Mouse (Mus musculus) lung, embryonic 16.5 days (tissue): ENCODE measurements around the gene Zfp595. TPM values are rescaled to one million over a fixed set of nuclear protein-coding genes. Genes with fewer than 3 reads are reported as not detected.
A peak's percentile ranks its signal among the peaks of the same experiment; 100 is the strongest.
"Not testable (repeated sequence)": the region's sequence is repeated elsewhere in the genome, so short reads cannot be mapped to it uniquely, and the experiment has no call there.

Experiments used
- ATAC-seq: fragments of 200-750 bp; cut with Nextera tagmentation; 2 replicates; pipeline ENCODE4 v1.8.0; 2017; ENCODE audit warnings: low read depth, mild to moderate bottlenecking, moderate library complexity
- H3K27ac ChIP-seq: fragments of 300-500 bp; sonication (generic); 2 replicates; pipeline ENCODE4 v1.5.1; 2014; ENCODE audit warnings: mild to moderate bottlenecking, control low read depth, low read length
- H3K27me3 ChIP-seq: fragments of 300-500 bp; sonication (generic); 2 replicates; pipeline ENCODE4 v1.6.1; 2014; ENCODE audit warnings: low read depth, low read length, mixed read lengths; ENCODE audit not compliant: control insufficient read depth, insufficient read depth
- H3K36me3 ChIP-seq: fragments of 300-500 bp; sonication (generic); 2 replicates; pipeline ENCODE4 v1.6.1; 2014; ENCODE audit warnings: low read length; ENCODE audit not compliant: control insufficient read depth, insufficient read depth
- H3K4me1 ChIP-seq: fragments of 300-500 bp; sonication (generic); replicated peaks from 2 replicates; pipeline ENCODE4 v1.6.1; 2014; ENCODE audit warnings: low read length, mixed read lengths; ENCODE audit not compliant: control insufficient read depth, insufficient read depth
- H3K4me2 ChIP-seq: fragments of 300-500 bp; sonication (generic); 2 replicates; pipeline ENCODE4 v1.6.1; 2014; ENCODE audit warnings: low read depth, low read length, control low read depth
- H3K4me3 ChIP-seq: fragments of 300-500 bp; sonication (generic); 2 replicates; pipeline ENCODE4 v1.5.1; 2014; ENCODE audit warnings: mild to moderate bottlenecking, low read length, control low read depth
- H3K9ac ChIP-seq: fragments of 300-500 bp; sonication (generic); 2 replicates; pipeline ENCODE4 v1.6.1; 2014; ENCODE audit warnings: low read length, control low read depth
- H3K9me3 ChIP-seq: fragments of 300-500 bp; sonication (generic); 2 replicates; pipeline ENCODE4 v1.6.1; 2016; ENCODE audit warnings: low read length; ENCODE audit not compliant: control insufficient read depth
- WGBS: fragments of 180-500 bp; shearing (Covaris S2); extraction: QIAGEN DNeasy Blood & Tissue Kit; methylation state at CpG from one replicate; pipeline ENCODE4 v1.1.7; 2014; 5-methylcytosine and 5-hydroxymethylcytosine counted together
- polyA plus RNA-seq: library from polyadenylated mRNA; unstranded; fragments of >200 nt; fragmentation: Nextera tagmentation; extraction: Ambion mirVana; gene quantifications from 2 replicates; pipeline ENCODE4 v1.2.1, GENCODE M21; 2015

The Zfp595 gene
- polyA plus RNA-seq, 1 experiment from 2014 or later, result 2.3 TPM

GRCm38 (mm10) chr13:67305822-67306672, 26.3 kb downstream of the Zfp595 start, which contains the start of gene Zfp457:
Gene Zfp457 (minus strand): TSS chr13:67306485.
- Histone ChIP-seq H3K9ac (peak within 1 kb of the TSS; percentile 73), H3K27ac (0 out of 2 replicates have a peak within 1 kb of the TSS, but pooled peaks have one; percentile 25), H3K4me2 (peak within 1 kb of the TSS; percentile 76), H3K36me3 (no peaks in the 10 kb centered on the region), H3K4me3 (peak within 1 kb of the TSS; percentile 82), H3K4me1 (0 out of 2 replicates have a peak, but pooled peaks cover 2% of the 10 kb centered on the region), H3K27me3 (no peaks in the 10 kb centered on the region), H3K9me3 (no peaks in the 10 kb centered on the region)
- WGBS, result 9% methylated on average over 16 of the region's 16 CpGs
- peak; percentile 99 for ATAC-seq

GRCm38 (mm10) chr13:67278314-67278713, 54.1 kb downstream of the Zfp595 start, which contains the start of gene Zfp458:
Gene Zfp458 (minus strand): TSS chr13:67278466.
- ATAC-seq, result peak; percentile 47
- Histone ChIP-seq H3K27ac (no peak within 1 kb of the TSS), H3K4me2 (0 out of 2 replicates have a peak within 1 kb of the TSS, but pooled peaks have one; percentile 25), H3K36me3 (no peaks in the 10 kb centered on the region), H3K27me3 (no peaks in the 10 kb centered on the region), H3K4me3 (peak within 1 kb of the TSS; percentile 18; the same call in 1 of the 2 replicates), H3K9ac (no peak within 1 kb of the TSS), H3K9me3 (no peaks in the 10 kb centered on the region), H3K4me1 (no peaks in the 10 kb centered on the region)
- WGBS, result 40% methylated on average over 7 of the region's 7 CpGs

- not testable (repeated sequence) for H3K36me3 ChIP-seq, H3K9me3 ChIP-seq, H3K27ac ChIP-seq, H3K4me1 ChIP-seq, H3K27me3 ChIP-seq
- peak; percentile 51 for ATAC-seq
- 34% methylated on average over 8 of the region's 9 CpGs for WGBS
- Histone ChIP-seq H3K4me3 (peak overlapping the region; percentile 80), H3K9ac (peak overlapping the region; percentile 83), H3K4me2 (peak overlapping the region; percentile 74)
These were observed 62.8 kb downstream of the Zfp595 start for GRCm38 (mm10) chr13:67269383-67270065.

GRCm38 (mm10) chr13:67268568-67269369, 63.6 kb downstream of the Zfp595 start:
- no peaks in the 10 kb centered on the region for H3K27me3 ChIP-seq
- peak overlapping the region; percentile 83 for H3K9ac ChIP-seq
- ATAC-seq, result peak; percentile 99
- 6% methylated on average over 18 of the region's 18 CpGs for whole genome bisulfite sequencing
- H3K36me3 ChIP-seq, result no peaks in the 10 kb centered on the region
- H3K4me1 ChIP-seq, result peaks cover 3% of the 10 kb centered on the region; the same call in 1 of the 2 replicates
- H3K4me3 ChIP-seq, result peak overlapping the region; percentile 80
- H3K4me2 ChIP-seq, result peak overlapping the region; percentile 74
- 0 out of 2 replicates have a peak, but pooled peaks cover 7% of the 10 kb centered on the region for H3K9me3 ChIP-seq
- 0 out of 2 replicates have a peak overlapping the region, but pooled peaks have one; percentile 49 for H3K27ac ChIP-seq

Other genes with a start within 250 kb of the Zfp595 start
- gene Zfp708, start 234.6 kb downstream of the Zfp595 start, polyA plus RNA-seq, result 4.7 and 5.5 TPM in 2 replicates
- 3.3 and 3.4 TPM in 2 replicates for gene Gm28557, start 224.0 kb downstream of the Zfp595 start, polyA plus RNA-seq
- 0.11 and 0.46 TPM in 2 replicates for gene Rslcan18, start 216.3 kb downstream of the Zfp595 start, polyA plus RNA-seq
- 2.0 and 2.3 TPM in 2 replicates for gene Zfp759, start 210.9 kb downstream of the Zfp595 start, polyA plus RNA-seq
- 8.5 and 9.7 TPM in 2 replicates for gene Rsl1, start 159.4 kb downstream of the Zfp595 start, polyA plus RNA-seq
- gene Zfp455, start 138.1 kb downstream of the Zfp595 start, polyA plus RNA-seq, result 1.8 and 2.6 TPM in 2 replicates
- 1.9 and 2.0 TPM in 2 replicates for gene Zfp458, start 54.1 kb downstream of the Zfp595 start, polyA plus RNA-seq
- gene Zfp457, start 26.1 kb downstream of the Zfp595 start, polyA plus RNA-seq, result 0.75 and 0.85 TPM in 2 replicates
- 0.62 and 0.87 TPM in 2 replicates for gene Gm28044, start 28.0 kb upstream of the Zfp595 start, polyA plus RNA-seq
- gene Zfp953, start 28.0 kb upstream of the Zfp595 start, polyA plus RNA-seq, result 1.1 and 1.3 TPM in 2 replicates
- 0.35 and 1.0 TPM in 2 replicates for gene Gm28041, start 43.2 kb upstream of the Zfp595 start, polyA plus RNA-seq
- gene Zfp456, start 43.2 kb upstream of the Zfp595 start, polyA plus RNA-seq, result 1.6 and 2.0 TPM in 2 replicates
- gene Zfp429, start 67.2 kb upstream of the Zfp595 start, polyA plus RNA-seq, result 8.5 and 8.7 TPM in 2 replicates
- 1.2 and 1.3 TPM in 2 replicates for gene Zfp459, start 88.8 kb upstream of the Zfp595 start, polyA plus RNA-seq
- gene Zfp874a, start 119.1 kb upstream of the Zfp595 start, polyA plus RNA-seq, result 10.8 and 12.0 TPM in 2 replicates
- 3.5 and 3.6 TPM in 2 replicates for gene Zfp874b, start 151.7 kb upstream of the Zfp595 start, polyA plus RNA-seq
- gene Zfp58, start 168.0 kb upstream of the Zfp595 start, polyA plus RNA-seq, result 13.3 and 14.9 TPM in 2 replicates
- gene Gm26965, start 193.6 kb upstream of the Zfp595 start, polyA plus RNA-seq, result not detected in 2 replicates
- 20.9 and 21.9 TPM in 2 replicates for gene Zfp87, start 193.6 kb upstream of the Zfp595 start, polyA plus RNA-seq
- gene Zfp748, start 221.3 kb upstream of the Zfp595 start, polyA plus RNA-seq, result 13.8 and 14.5 TPM in 2 replicates